Mouse (Mus musculus): ENCODE data around the gene Cfap221.

Cfap221 gene

DNA sequence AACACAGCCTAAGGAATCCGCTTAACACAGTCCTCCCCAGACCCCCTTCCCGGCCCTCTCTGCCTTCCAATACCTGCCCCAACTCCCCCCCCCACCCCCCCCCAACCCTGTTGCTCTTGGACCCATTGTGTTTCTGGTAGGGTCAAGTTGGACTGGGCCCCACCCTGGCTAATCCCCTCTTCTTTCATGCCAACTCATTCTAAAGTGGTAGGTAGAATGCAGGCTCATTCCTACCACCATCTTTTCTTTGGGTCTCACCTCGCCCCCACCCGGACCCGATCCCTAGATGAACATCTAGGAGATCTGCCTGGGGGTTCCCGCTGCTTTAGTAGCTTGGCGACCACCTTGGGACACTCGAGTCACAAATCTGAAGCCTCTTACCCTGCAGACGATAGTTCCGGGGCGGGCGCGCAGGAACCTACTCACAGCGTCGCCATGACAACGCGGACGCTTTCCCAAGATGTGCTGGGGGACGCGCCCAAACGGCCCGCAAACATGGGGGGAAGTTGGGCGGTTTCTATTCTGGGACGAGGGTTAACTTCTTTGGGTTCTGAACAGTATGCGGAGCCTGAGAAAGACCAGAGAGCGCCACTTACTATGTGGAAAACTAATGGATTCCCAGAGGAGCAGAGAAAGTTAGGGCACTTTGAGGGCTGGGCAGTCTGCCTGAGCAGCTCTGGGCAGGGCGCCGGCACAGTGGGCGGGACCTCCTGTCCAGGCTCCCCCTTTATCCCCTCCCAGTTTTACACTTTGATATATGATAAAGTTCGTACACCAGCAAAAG lies at the start of gene Cfap221:
Gene Cfap221 (minus strand): TSS at position 437 of the 784 bp plus-strand sequence.
- peak; percentile 15 for DNase-seq (ENCODE audit: low read depth, low spot score)

GRCm38 (mm10) chr1:120044584-120044983 lies 47.5 kb upstream of the Cfap221 start:
- DNase-seq (ENCODE audit: low read depth, low spot score) = no peak

- no peak for DNase-seq (ENCODE audit: low read depth, low spot score)
These were observed 45.4 kb upstream of the Cfap221 start for GRCm38 (mm10) chr1:120042421-120042820.

DNA sequence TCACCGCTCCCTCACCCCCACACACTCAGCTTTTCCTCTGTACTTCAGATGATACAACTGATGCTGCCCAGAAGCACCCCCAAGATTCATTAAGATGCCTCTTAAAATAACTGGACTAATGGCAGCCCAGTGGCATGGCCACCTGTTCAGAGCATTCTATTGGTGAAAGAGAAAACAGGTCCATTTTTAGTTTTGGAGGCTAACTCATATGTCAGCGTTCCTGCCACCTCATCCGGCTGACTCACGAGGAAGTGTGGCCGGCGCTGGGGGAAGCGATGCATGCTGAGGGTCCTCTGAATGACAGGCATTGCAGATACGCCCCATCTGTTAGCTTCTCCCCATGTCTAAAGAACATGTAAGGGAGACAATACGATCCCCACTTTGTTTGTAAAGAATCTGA lies 41.6 kb upstream of the Cfap221 start:
- DNase-seq (ENCODE audit: low read depth, low spot score) = no peak

DNA sequence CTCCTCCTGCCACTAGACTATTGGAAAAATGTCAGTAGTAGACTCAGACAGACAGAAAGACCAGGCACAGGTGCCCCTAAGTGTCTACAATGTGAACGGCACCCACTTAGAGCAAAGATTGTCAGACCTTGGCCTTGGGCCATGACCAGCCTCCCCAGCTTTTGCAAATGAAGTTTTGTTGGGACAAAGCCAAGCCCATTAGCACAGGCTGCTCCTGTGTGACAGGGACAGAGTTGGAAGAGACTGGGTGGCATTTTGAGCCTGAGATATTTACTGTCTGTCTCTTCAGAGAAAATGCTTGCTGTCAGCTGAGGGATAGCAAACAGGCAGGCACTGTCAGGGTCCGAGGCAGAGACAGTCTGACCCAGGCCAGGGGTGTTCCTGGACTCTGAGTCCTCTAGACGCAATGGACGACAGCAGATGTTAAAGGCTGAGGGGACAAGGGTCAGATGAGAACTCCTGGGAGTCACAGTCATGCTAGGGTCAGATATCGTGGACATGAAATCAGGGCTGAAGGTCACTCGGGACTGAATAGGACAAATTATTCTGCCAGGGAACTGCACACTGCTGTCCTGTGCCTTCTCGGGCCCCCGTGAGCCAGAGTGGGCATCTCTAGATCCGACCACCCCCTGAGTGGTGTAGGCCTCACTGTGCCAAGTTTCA lies 40.1 kb upstream of the Cfap221 start:
- no peak for DNase-seq (ENCODE audit: low read depth, low spot score)

DNA sequence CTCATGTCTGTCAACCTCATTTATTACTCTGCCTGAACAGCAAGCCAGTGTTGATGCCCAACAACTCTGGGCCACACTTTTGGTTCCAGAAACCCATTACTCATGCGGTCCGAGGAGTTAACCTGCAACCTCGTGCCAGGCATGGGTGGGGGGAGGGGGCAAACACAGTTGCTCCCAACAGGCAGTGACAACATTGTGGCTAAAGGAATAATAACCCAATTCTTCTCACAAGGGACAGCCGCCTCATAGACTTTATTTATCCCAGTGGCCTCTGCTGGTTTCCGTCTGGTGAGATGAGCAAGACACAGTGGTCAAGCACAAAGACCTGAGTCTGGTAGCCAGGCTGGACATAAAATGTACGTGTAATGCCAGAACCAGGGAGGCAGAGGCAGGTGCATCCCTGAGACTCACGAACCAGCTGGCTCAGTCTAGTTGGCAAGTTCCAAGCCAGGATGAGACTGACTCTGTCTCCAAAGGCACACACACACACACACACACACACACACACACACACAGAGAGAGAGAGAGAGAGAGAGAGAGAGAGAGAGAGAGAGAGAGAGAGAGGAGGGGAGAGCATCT lies 38.5 kb upstream of the Cfap221 start:
- no peak for DNase-seq (ENCODE audit: low read depth, low spot score)

- no peak for DNase-seq (ENCODE audit: low read depth, low spot score)
These were observed 37.8 kb upstream of the Cfap221 start for GRCm38 (mm10) chr1:120034793-120035192.

DNA sequence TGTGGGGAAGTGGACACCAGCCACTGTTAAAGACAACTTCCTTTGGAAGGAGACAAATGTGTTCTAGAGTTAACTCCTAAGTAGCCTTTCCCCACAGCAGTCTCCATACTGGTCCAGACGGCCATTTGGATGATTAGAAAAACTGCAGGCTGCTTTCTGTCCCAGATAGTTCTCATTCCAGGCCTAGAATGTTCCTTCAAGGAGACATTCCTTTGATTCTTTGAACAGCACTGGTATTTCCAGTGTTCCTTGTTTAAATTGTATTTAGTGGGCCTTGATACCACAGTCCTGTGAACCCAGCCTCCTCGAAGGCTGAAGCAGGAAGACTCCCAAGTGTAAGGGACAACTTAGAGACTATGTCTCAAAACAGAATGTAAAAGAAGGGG lies 36.4 kb upstream of the Cfap221 start:
- no peak for DNase-seq (ENCODE audit: low read depth, low spot score)

GRCm38 (mm10) chr1:120032804-120033468 lies 35.9 kb upstream of the Cfap221 start:
- peak; percentile 89 for DNase-seq (ENCODE audit: low read depth, low spot score)

DNA sequence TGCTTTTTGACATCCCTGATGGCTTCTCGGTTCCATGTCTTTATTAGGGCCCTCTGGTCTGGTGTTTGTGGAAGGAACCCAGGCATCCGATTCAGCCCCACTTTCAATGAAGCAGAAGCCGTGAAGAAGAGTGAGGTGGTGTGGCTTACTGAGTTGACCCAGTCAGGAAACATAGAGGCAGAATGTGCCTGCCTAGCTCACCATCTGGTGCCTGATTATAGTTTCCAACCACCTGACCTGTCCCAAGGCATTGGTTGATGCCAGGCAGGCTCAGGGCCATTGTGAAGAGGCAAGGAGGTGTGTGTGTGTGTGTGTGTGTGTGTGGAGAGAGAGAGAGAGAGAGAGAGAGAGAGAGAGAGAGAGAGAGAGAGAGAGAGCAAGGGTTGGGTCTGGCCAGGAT lies 33.4 kb upstream of the Cfap221 start:
- DNase-seq (ENCODE audit: low read depth, low spot score) = no peak

GRCm38 (mm10) chr1:120027693-120028092 lies 30.7 kb upstream of the Cfap221 start:
- no peak for DNase-seq (ENCODE audit: low read depth, low spot score)

GRCm38 (mm10) chr1:120025050-120025439 lies 28.0 kb upstream of the Cfap221 start:
- no peak for DNase-seq (ENCODE audit: low read depth, low spot score)

DNA sequence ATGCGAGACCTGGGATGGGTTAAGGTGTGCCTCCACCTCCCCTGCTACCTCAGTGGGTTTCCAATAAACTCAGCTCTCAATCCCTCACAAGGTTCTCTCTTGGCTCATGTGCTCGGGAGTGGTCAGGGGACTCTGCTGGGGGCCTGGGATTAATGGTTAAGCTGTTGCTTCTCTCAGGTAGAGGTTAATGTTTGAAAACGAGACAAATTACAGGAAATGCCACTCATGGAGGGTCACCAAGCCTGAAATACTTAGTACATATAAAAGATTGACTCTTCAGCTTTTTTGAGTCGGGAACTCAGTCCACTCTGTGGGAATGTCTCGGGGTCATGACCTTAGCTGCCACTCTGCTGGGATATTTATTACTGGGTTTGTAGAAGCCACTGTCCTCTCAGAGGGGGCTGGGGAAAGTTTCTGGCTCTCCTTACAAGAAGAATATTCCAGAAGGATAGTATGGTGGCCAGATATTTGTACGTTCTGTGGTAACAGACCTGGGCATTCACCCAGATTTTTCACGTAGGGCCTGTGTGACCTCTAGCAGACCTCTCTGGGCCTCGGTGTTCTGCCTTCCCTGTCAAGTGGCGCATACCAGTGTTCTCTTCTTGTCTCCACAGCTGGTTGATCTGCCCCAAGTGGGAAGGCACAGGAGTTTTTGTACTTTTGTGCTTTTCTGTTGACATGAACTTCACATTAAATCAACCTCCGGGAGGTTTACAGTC lies 27.5 kb upstream of the Cfap221 start:
- DNase-seq (ENCODE audit: low read depth, low spot score) = no peak

- no peak for DNase-seq (ENCODE audit: low read depth, low spot score)
These were observed 24.9 kb upstream of the Cfap221 start for GRCm38 (mm10) chr1:120021951-120022350.

DNA sequence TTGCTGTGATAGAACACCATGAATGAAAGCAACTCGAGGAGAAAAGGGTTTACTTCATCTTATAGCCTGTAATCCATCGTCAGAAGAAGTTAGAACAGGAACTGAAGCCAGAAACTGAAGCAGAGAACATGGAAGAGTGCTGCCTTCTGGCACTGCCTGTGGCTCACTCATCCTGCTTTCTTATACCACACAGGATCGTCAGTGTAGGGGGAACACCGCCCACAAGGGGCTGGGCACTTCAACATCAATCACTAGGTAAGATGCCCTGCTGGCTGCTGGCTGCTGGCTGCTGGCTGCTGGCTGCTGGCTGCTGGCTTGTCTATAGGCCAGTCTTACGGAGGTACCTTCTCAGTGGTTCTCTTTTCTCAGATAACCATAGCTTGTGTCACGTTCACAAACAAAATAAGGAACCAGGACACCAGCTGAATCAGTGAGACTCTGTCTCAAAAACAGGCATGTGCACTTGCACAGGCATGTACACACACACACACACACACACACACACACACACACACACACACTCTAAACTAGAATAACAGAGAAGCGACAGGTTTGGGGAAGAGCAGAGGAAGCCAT lies 23.4 kb upstream of the Cfap221 start:
- no peak for DNase-seq (ENCODE audit: low read depth, low spot score)

DNA sequence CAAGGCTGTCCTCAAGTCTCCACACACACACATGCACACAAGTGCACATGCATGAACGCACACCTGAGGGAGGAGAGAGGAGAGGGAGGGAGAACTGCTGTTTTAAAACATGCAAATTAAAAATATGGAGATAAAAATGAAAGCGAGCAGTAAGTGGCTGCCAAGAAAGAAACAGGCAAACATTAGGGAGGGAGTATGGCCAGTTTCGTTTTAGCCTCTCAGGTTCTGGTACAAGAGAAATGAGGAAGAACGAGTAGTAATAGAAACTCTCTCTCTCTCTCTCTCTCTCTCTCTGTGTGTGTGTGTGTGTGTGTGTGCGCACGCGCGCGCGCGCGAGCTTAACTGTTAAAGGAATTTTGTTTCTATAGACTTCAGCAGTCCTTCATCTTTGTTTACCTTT lies 22.4 kb upstream of the Cfap221 start:
- no peak for DNase-seq (ENCODE audit: low read depth, low spot score)

DNA sequence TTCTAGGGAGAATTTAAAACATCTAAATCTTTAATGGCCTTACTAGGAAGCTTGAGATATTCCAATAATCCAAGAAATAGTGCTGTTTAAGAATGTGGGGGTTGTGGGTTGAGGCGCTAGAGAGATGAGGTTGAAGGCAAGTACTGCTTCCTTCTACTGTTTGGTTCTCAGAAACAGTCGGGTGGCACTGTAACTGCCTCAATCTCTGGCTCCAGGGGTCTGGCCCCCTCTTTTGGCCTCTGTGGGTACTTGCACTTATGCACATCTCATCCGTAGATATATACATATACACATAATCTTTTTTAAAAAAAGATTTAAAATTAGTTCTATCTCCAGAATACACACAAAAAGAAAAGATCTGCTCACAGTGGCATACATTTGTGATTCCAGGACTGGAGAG lies 21.9 kb upstream of the Cfap221 start:
- no peak for DNase-seq (ENCODE audit: low read depth, low spot score)

DNA sequence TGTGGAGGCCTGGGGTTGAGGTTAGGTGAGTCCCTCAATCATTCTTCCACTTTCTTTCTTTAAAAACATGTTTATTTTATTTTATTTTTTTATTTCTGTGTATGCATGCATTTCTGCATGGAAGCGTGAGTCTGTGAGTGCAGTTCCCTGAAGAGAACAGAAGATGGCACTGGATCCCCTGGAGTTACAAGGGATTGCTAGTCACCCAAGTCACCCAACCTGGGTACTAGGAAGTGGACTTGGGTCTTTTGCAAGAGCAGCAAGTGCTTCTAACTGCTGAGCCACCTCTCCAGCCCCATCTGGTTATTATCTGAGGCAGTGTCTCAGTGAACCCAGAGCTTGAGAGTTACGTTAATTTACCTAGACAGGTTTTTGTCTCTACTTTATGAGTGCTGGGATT lies 19.2 kb upstream of the Cfap221 start:
- DNase-seq (ENCODE audit: low read depth, low spot score) = no peak

DNA sequence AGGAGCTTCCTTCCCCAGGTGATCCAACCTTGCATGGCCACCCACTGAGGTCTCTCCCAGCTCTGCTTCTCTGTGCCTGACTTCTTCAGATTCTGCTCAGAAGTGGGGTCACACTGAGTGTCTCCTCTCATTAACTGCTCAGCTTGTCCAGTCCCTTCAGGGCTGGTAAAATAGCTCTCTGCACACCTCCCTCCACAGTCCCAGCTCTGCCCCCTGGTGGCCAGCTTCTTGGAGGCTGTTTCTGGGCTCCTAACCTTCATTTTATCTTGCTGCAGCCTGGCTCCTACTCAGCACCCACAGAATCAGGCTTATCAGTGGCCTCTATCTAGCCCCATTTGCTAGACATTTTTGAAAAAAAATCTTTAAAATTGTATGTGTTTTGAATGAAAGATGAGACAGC lies 16.1 kb upstream of the Cfap221 start:
- peak; percentile 61 for DNase-seq (ENCODE audit: low read depth, low spot score)

DNA sequence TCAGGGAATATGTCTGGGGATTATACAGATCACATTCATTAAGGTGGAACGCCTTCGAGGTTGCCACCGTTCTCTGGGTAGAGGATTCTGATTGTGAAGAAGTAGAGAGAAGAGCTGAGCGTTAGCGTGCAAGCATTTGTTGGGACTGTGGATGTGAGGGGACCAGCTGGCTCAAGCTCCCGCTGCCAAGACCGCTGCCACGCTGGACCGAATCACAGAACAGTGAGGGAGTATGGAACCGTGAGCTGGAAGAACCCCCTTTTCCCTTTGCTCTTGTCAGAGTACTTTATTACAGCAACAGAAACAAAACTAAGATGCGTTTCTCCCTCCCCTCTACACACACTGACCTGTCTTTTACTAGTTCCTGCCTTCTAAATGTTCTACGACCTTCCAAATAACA lies 15.6 kb upstream of the Cfap221 start:
- no peak for DNase-seq (ENCODE audit: low read depth, low spot score)

DNA sequence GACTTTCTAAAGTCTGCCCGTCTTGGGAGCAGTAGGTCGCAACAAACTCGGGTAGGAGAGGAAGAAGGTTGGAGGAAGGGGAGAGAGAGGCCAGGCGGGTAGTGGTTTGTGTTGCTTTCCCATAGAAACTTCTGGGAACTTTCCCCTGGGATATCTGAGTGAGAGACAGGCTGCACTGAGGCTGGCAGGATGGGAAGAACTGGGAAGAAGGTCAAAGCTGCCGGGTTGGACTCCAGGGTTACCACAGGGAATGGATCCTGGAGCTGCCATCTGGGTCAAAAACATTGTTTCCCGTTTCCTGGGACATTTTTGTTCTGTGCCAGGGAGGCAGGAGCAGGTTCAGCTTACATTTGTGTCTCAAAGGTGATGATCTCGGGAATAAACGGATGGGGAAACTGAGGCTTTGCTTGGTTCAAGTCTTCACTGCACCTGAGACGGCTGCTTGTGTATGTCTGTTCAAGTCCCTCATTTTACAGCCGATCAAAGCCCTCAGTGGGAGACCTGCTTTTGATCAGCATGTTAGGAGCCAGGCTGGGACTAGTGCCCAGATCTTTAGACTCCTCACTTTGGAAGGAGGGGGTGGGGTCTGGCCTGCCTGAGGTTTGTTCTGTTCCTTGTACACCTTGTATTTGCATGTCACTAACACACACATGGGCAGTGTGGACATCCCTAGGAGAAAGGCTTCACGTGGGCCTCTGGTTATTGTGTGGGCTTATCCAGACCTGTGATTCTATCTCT lies 11.0 kb upstream of the Cfap221 start:
- DNase-seq (ENCODE audit: low read depth, low spot score) = no peak
